Mouse (Mus musculus) G1E (cell line): ENCODE data around the gene Zhx3. TPM values are rescaled to one million over a fixed set of nuclear protein-coding genes. Genes with fewer than 3 reads are reported as not detected.

Source experiments
- ATAC-seq: 2 replicates; pipeline ENCODE4 v1.8.0; 2016; ENCODE audit warnings: mild to moderate bottlenecking; ENCODE audit not compliant: insufficient number of reproducible peaks, poor library complexity, low FRiP score, severe bottlenecking; ENCODE audit errors: extremely low read depth
- DNase-seq: peaks from one replicate; pipeline ENCODE4 v3.0.0; 2012; ENCODE audit warnings: low spot score
- H3K27me3 ChIP-seq: 2 replicates; pipeline ENCODE4 v1.6.1; 2012; ENCODE audit warnings: mild to moderate bottlenecking, low read length, inconsistent platforms; ENCODE audit not compliant: insufficient read depth
- H3K36me3 ChIP-seq: replicated peaks from 2 replicates; pipeline ENCODE3; 2012; ENCODE audit warnings: mild to moderate bottlenecking, inconsistent platforms
- H3K4me1 ChIP-seq: 2 replicates; pipeline ENCODE4 v1.6.1; 2012; ENCODE audit warnings: low read depth, low read length, inconsistent platforms, mixed read lengths; ENCODE audit not compliant: insufficient read depth
- H3K4me3 ChIP-seq: 2 replicates; pipeline ENCODE4 v1.5.1; 2012; ENCODE audit warnings: low read depth, mild to moderate bottlenecking, inconsistent platforms, low read length, moderate library complexity, mixed read lengths
- H3K9me3 ChIP-seq: replicated peaks from 2 replicates; pipeline ENCODE4 v1.6.1; 2012; ENCODE audit warnings: inconsistent platforms
- CTCF ChIP-seq: IDR thresholded peaks from 2 replicates; pipeline ENCODE4 v1.5.1; 2012; ENCODE audit warnings: low read depth, low read length, inconsistent platforms, mixed read lengths
- GATA1 ChIP-seq: IDR thresholded peaks from 2 replicates; pipeline ENCODE4 v1.6.1; 2012; ENCODE audit warnings: borderline replicate concordance, low read length, inconsistent platforms, mixed read lengths
- GATA2 ChIP-seq: IDR thresholded peaks from 2 replicates; pipeline ENCODE4 v1.6.1; 2012; ENCODE audit warnings: low read depth, low read length, inconsistent platforms, borderline replicate concordance
- POLR2AphosphoS5 ChIP-seq: IDR thresholded peaks from 2 replicates; pipeline ENCODE4 v1.6.1; 2012; ENCODE audit warnings: low read depth, low read length, inconsistent platforms; ENCODE audit not compliant: insufficient replicate concordance
- TAL1 ChIP-seq: conservative IDR thresholded peaks from 2 replicates; pipeline ENCODE4 v1.6.1; 2012; ENCODE audit warnings: low read depth, low read length, inconsistent platforms, mixed read lengths
- polyA plus RNA-seq: library from polyadenylated mRNA; stranded (reverse); fragments of >175 nt; gene quantifications from 2 replicates; pipeline ENCODE4 v1.2.3, GENCODE M21; 2012
- total RNA-seq, 2 experiments: library from RNA; stranded (forward) in 1 of 2; stranded (reverse) in 1 of 2; fragments of 200-1000 nt in 1 of 2; fragments of >200 nt in 1 of 2; fragmentation: Nextera tagmentation in 1 of 2; gene quantifications; 2 replicates each; pipeline ENCODE4 v1.2.3; 2014 to 2017

The Zhx3 gene
- total and polyA plus RNA-seq, 3 experiments: 1.7 to 8.4 (median 8.2) TPM

GRCm38 (mm10) chr2:160914656-160915055 lies 41.9 kb upstream of the Zhx3 start:
- H3K36me3 ChIP-seq: no peaks in the 10 kb centered on the region
- no peaks in the 10 kb centered on the region for H3K4me1 ChIP-seq
- no peaks in the 10 kb centered on the region for H3K27me3 ChIP-seq
- ATAC-seq: no peak
- H3K9me3 ChIP-seq: peaks cover 14% of the 10 kb centered on the region
- H3K4me3 ChIP-seq: no peak overlapping the region
- TF ChIP-seq TAL1 (no peak), GATA2 (no peak), POLR2AphosphoS5 (no peak), GATA1 (no peak), CTCF (no peak)
- DNase-seq: no peak

- no peaks in the 10 kb centered on the region; the same call in 1 of the 2 replicates for H3K4me1 ChIP-seq
- no peak within 1 kb of the TSS; the same call in 1 of the 2 replicates for H3K4me3 ChIP-seq
- TF ChIP-seq GATA1 (no peak), TAL1 (no peak), CTCF (no peak), GATA2 (no peak), POLR2AphosphoS5 (no peak)
- peaks cover 14% of the 10 kb centered on the region for H3K9me3 ChIP-seq
- no peak for ATAC-seq
- H3K36me3 ChIP-seq: no peaks in the 10 kb centered on the region
- no peak for DNase-seq
- H3K27me3 ChIP-seq: no peaks in the 10 kb centered on the region; the same call in 1 of the 2 replicates
Measured at GRCm38 (mm10) chr2:160912231-160912671, 39.5 kb upstream of the Zhx3 start, which contains the start of gene Emilin3. Emilin3 (minus strand) TSS chr2:160912328.

GRCm38 (mm10) chr2:160911558-160912201 lies 38.9 kb upstream of the Zhx3 start:
- DNase-seq (no peak), ATAC-seq (no peak)
- Histone ChIP-seq H3K27me3 (no peaks in the 10 kb centered on the region; the same call in 1 of the 2 replicates), H3K4me1 (no peaks in the 10 kb centered on the region; the same call in 1 of the 2 replicates), H3K9me3 (peaks cover 14% of the 10 kb centered on the region), H3K4me3 (no peak overlapping the region; the same call in 1 of the 2 replicates), H3K36me3 (no peaks in the 10 kb centered on the region)
- TF ChIP-seq CTCF (no peak), POLR2AphosphoS5 (no peak), TAL1 (no peak), GATA1 (no peak), GATA2 (no peak)

- no peaks in the 10 kb centered on the region for H3K36me3 ChIP-seq
- no peaks in the 10 kb centered on the region; the same call in 1 of the 2 replicates for H3K4me1 ChIP-seq
- DNase-seq: no peak
- H3K27me3 ChIP-seq: no peaks in the 10 kb centered on the region; the same call in 1 of the 2 replicates
- H3K9me3 ChIP-seq: peaks cover 14% of the 10 kb centered on the region
- no peak for TF ChIP-seq CTCF
- no peak for TF ChIP-seq TAL1
- TF ChIP-seq GATA1: no peak
- no peak for TF ChIP-seq GATA2
- H3K4me3 ChIP-seq: no peak overlapping the region
- ATAC-seq: no peak
Measured at GRCm38 (mm10) chr2:160910633-160911032, 37.8 kb upstream of the Zhx3 start.

- Histone ChIP-seq H3K4me3 (no peak overlapping the region), H3K36me3 (no peaks in the 10 kb centered on the region), H3K4me1 (no peaks in the 10 kb centered on the region; the same call in 1 of the 2 replicates), H3K9me3 (peaks cover 14% of the 10 kb centered on the region), H3K27me3 (no peaks in the 10 kb centered on the region; the same call in 1 of the 2 replicates)
- ATAC-seq (no peak), DNase-seq (no peak)
- no peak for TF ChIP-seq CTCF
- TF ChIP-seq POLR2AphosphoS5: no peak
- TF ChIP-seq TAL1: no peak
- no peak for TF ChIP-seq GATA1
- no peak for TF ChIP-seq GATA2
Measured at GRCm38 (mm10) chr2:160908607-160909006, 35.8 kb upstream of the Zhx3 start.

GRCm38 (mm10) chr2:160906101-160906500 lies 33.3 kb upstream of the Zhx3 start:
- H3K27me3 ChIP-seq: no peaks in the 10 kb centered on the region; the same call in 1 of the 2 replicates
- no peaks in the 10 kb centered on the region; the same call in 1 of the 2 replicates for H3K4me1 ChIP-seq
- TF ChIP-seq TAL1 (no peak), GATA1 (no peak), CTCF (no peak), GATA2 (no peak), POLR2AphosphoS5 (no peak)
- ATAC-seq: no peak
- no peaks in the 10 kb centered on the region for H3K36me3 ChIP-seq
- H3K9me3 ChIP-seq: no peaks in the 10 kb centered on the region; the same call in 1 of the 2 replicates
- DNase-seq: no peak
- H3K4me3 ChIP-seq: no peak overlapping the region
